Mouse (Mus musculus) heart, embryonic 11.5 days (tissue): ENCODE measurements around the gene Asna1. TPM values are rescaled to one million over a fixed set of nuclear protein-coding genes. Genes with fewer than 3 reads are reported as not detected.
A peak's percentile ranks its signal among the peaks of the same experiment; 100 is the strongest.

Experiments used
- ATAC-seq: fragments of 200-750 bp; cut with Nextera tagmentation; replicated peaks from 2 replicates; pipeline ENCODE4 v1.8.0; 2017; ENCODE audit warnings: moderate library complexity; ENCODE audit not compliant: insufficient number of reproducible peaks, low FRiP score, low TSS enrichment
- H3K27ac ChIP-seq: fragments of 300-500 bp; sonication (generic); 2 replicates; pipeline ENCODE4 v1.5.1; 2014; ENCODE audit warnings: mild to moderate bottlenecking, low read depth, low read length
- H3K27me3 ChIP-seq: fragments of 300-500 bp; sonication (generic); 2 replicates; pipeline ENCODE4 v1.6.1; 2014; ENCODE audit warnings: mild to moderate bottlenecking, low read length, mixed read lengths; ENCODE audit not compliant: control insufficient read depth, insufficient read depth
- H3K36me3 ChIP-seq: fragments of 300-500 bp; sonication (generic); 2 replicates; pipeline ENCODE4 v1.6.1; 2014; ENCODE audit warnings: mild to moderate bottlenecking, low read length, moderate library complexity, mixed read lengths; ENCODE audit not compliant: control insufficient read depth, insufficient read depth
- H3K4me1 ChIP-seq: fragments of 300-500 bp; sonication (generic); 2 replicates; pipeline ENCODE4 v1.6.1; 2014; ENCODE audit warnings: low read length; ENCODE audit not compliant: control insufficient read depth, insufficient read depth
- H3K4me2 ChIP-seq: fragments of 300-500 bp; sonication (generic); 2 replicates; pipeline ENCODE4 v1.6.1; 2014; ENCODE audit warnings: mild to moderate bottlenecking, moderate library complexity
- H3K4me3 ChIP-seq: fragments of 300-500 bp; sonication (generic); 2 replicates; pipeline ENCODE4 v1.5.1; 2014; ENCODE audit warnings: low read depth, low read length
- H3K9ac ChIP-seq: fragments of 300-500 bp; sonication (generic); 2 replicates; pipeline ENCODE4 v1.6.1; 2014; ENCODE audit warnings: mild to moderate bottlenecking, low read depth, low read length, moderate library complexity
- H3K9me3 ChIP-seq: fragments of 300-500 bp; sonication (generic); replicated peaks from 2 replicates; pipeline ENCODE4 v1.6.1; 2016; ENCODE audit warnings: low read length; ENCODE audit not compliant: control insufficient read depth
- whole genome bisulfite sequencing: fragments of 180-500 bp; shearing (Covaris S2); extraction: QIAGEN DNeasy Blood & Tissue Kit; methylation state at CpG from one replicate; pipeline ENCODE4 v1.1.7; 2014; ENCODE audit not compliant: insufficient replicate concordance; 5-methylcytosine and 5-hydroxymethylcytosine counted together
- polyA plus RNA-seq: library from polyadenylated mRNA; unstranded; fragments of >200 nt; fragmentation: Nextera tagmentation; extraction: Ambion mirVana; gene quantifications from 2 replicates; pipeline ENCODE4 v1.2.1, GENCODE M21; 2014

Asna1 gene
- polyA plus RNA-seq, 1 experiment from 2014 or later: 118 TPM

GRCm38 (mm10) chr8:85067155-85067554 is 42.1 kb upstream of the Asna1 start:
- no peak overlapping the region for H3K4me2 ChIP-seq
- H3K9me3 ChIP-seq: no peaks in the 10 kb centered on the region
- H3K4me1 ChIP-seq: peaks cover 1% of the 10 kb centered on the region; the same call in 1 of the 2 replicates
- no peaks in the 10 kb centered on the region for H3K27me3 ChIP-seq
- no peak overlapping the region for H3K27ac ChIP-seq
- no peak for ATAC-seq
- no peak overlapping the region for H3K9ac ChIP-seq
- H3K4me3 ChIP-seq: no peak overlapping the region
- H3K36me3 ChIP-seq: peaks cover 3% of the 10 kb centered on the region; the same call in 1 of the 2 replicates
- WGBS: 84% methylated on average over 2 of the region's 2 CpGs

DNA sequence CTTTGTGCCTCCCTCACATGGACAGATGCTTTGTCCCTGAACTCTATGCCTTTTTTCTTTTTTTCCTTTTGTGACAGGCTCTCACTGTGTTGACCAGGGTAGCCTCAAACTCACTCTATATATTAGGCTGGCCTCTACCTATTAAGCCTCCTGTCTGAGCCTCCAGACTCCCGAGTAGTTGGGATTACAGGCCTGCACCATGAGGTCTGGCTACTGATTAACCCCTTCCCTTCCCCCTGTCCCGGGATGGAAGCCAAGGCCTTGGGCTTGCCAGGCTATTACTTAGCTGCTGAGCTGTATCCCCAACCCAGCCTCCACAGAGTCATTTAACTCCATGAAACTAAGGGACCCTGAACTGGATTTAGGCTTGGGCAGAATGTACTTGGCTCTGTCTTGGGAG is 40.1 kb upstream of the Asna1 start:
- WGBS: 46% methylated on average over 2 of the region's 2 CpGs
- H3K27ac ChIP-seq: no peak overlapping the region
- H3K36me3 ChIP-seq: peaks cover 3% of the 10 kb centered on the region; the same call in 1 of the 2 replicates
- ATAC-seq: no peak
- H3K4me1 ChIP-seq: no peaks in the 10 kb centered on the region
- no peak overlapping the region for H3K4me2 ChIP-seq
- no peak overlapping the region for H3K9ac ChIP-seq
- H3K4me3 ChIP-seq: no peak overlapping the region
- no peaks in the 10 kb centered on the region for H3K9me3 ChIP-seq
- H3K27me3 ChIP-seq: no peaks in the 10 kb centered on the region

- Histone ChIP-seq H3K27ac (no peak overlapping the region), H3K9me3 (no peaks in the 10 kb centered on the region), H3K4me3 (no peak overlapping the region), H3K27me3 (no peaks in the 10 kb centered on the region), H3K9ac (no peak overlapping the region), H3K4me1 (no peaks in the 10 kb centered on the region), H3K4me2 (no peak overlapping the region), H3K36me3 (peaks cover 3% of the 10 kb centered on the region; the same call in 1 of the 2 replicates)
- ATAC-seq: no peak
- 87% methylated on average over 4 of the region's 4 CpGs for WGBS
Observed at GRCm38 (mm10) chr8:85062603-85063002, 37.5 kb upstream of the Asna1 start.

GRCm38 (mm10) chr8:85059879-85060616 is 35.0 kb upstream of the Asna1 start, which contains the start of gene Fbxw9:
Gene Fbxw9, plus strand, starts transcription at chr8:85060055.
- under 1% methylated on average over 52 of the region's 53 CpGs for WGBS
- Histone ChIP-seq H3K9me3 (no peaks in the 10 kb centered on the region), H3K27ac (no peak within 1 kb of the TSS; the same call in 1 of the 2 replicates), H3K4me1 (no peaks in the 10 kb centered on the region), H3K36me3 (peaks cover 14% of the 10 kb centered on the region), H3K4me3 (peak within 1 kb of the TSS; percentile 79), H3K27me3 (no peaks in the 10 kb centered on the region), H3K9ac (peak within 1 kb of the TSS; percentile 70), H3K4me2 (peak within 1 kb of the TSS; percentile 94)
- ATAC-seq: peak; percentile 84

DNA sequence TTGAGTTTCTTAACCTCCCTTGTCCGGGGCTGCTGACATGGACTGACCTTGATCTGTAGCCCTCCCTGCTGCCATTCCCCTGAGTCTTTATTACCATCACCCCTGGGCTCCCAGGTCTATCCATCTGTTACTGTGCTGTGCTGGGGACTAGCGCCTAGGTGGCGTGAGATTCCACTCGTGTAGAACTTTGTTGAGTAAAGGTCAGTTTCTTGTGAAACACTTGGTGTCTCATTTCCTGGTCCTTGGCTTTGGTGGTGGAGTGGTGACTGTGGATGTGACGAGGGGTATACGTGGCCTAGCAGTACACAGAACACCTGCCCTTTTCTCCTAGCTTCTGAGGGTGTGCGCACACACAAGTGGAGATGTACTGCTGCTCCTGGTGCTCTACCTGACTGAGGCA is 32.3 kb upstream of the Asna1 start:
- ATAC-seq: no peak
- Histone ChIP-seq H3K4me3 (no peak overlapping the region), H3K27ac (no peak overlapping the region), H3K4me2 (no peak overlapping the region), H3K36me3 (peaks cover 33% of the 10 kb centered on the region), H3K9ac (no peak overlapping the region), H3K4me1 (no peaks in the 10 kb centered on the region), H3K9me3 (no peaks in the 10 kb centered on the region), H3K27me3 (no peaks in the 10 kb centered on the region)
- WGBS: 84% methylated on average over 7 of the region's 7 CpGs

DNA sequence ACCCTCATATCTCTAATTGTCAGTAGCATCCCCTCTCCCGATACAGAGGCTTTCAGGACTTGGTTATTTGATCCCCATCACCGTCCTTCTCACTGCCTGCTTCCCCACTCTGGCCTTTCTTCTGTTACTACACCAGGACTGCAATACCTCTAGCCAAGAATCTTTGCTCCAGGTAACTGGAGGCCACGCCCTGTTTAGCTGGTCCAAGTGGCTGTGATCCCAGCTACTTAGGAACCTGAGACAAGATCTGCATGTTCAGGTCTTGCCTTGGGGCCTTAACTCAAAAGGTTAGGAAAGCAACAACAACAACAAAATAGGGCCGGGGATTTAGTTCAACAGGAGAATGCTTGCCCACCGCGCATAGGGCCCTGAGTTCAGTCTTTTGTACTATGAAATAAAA is 18.5 kb upstream of the Asna1 start:
- ATAC-seq: no peak
- WGBS: 95% methylated on average over 6 of the region's 6 CpGs
- Histone ChIP-seq H3K36me3 (peaks cover 48% of the 10 kb centered on the region), H3K4me2 (no peak overlapping the region), H3K27me3 (no peaks in the 10 kb centered on the region), H3K9me3 (no peaks in the 10 kb centered on the region), H3K4me3 (no peak overlapping the region), H3K9ac (no peak overlapping the region), H3K4me1 (peaks cover 5% of the 10 kb centered on the region), H3K27ac (no peak overlapping the region)

GRCm38 (mm10) chr8:85037681-85038531 is 12.8 kb upstream of the Asna1 start:
- peak overlapping the region; percentile 94 for H3K9ac ChIP-seq
- H3K36me3 ChIP-seq: peaks cover 16% of the 10 kb centered on the region
- H3K9me3 ChIP-seq: no peaks in the 10 kb centered on the region
- H3K4me2 ChIP-seq: peak overlapping the region; percentile 97
- H3K4me3 ChIP-seq: peak overlapping the region; percentile 94
- H3K27me3 ChIP-seq: no peaks in the 10 kb centered on the region
- WGBS: under 1% methylated on average over 57 of the region's 57 CpGs
- ATAC-seq: no peak
- peaks cover 22% of the 10 kb centered on the region for H3K4me1 ChIP-seq
- peak overlapping the region; percentile 99 for H3K27ac ChIP-seq

GRCm38 (mm10) chr8:85037366-85037680 is 12.2 kb upstream of the Asna1 start:
- 1% methylated on average over 14 of the region's 14 CpGs for WGBS
- Histone ChIP-seq H3K9ac (peak overlapping the region; percentile 94), H3K27ac (peak overlapping the region; percentile 99), H3K4me2 (peak overlapping the region; percentile 97), H3K27me3 (no peaks in the 10 kb centered on the region), H3K9me3 (no peaks in the 10 kb centered on the region), H3K4me1 (peaks cover 22% of the 10 kb centered on the region), H3K36me3 (peaks cover 16% of the 10 kb centered on the region), H3K4me3 (peak overlapping the region; percentile 94)
- ATAC-seq: peak; percentile 26
